Mouse (Mus musculus): ENCODE measurements around the gene Prdm2. TPM values are rescaled to one million over a fixed set of nuclear protein-coding genes. Genes with fewer than 3 reads are reported as not detected.

Gene Prdm2
- polyA plus RNA-seq, 1 experiment from 2014 or later: 12.7 TPM

DNA sequence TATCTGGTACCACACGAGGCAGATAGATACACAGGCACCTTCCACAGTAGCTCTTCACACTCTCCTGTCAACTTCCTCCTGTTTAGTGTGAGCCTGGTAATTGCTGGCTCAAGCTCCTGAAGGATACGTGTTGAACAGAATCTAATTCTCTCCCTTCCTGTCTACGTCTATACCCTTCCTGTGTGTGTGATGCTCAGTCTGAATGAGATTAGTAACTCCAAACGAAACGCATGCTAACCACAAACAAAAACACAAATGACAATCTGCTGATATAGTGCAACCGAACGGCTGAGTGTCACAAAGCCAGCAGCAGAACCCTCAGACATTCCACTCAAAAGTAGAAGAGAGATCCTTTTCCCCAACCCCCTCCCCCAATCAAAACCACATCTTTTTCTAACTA is 69.2 kb downstream of the Prdm2 start:
- no peaks in the 10 kb centered on the region for H3K9me3 ChIP-seq
- no peak overlapping the region for H3K9ac ChIP-seq
- peaks cover 22% of the 10 kb centered on the region for H3K4me1 ChIP-seq (replicated peaks)
- no peak overlapping the region for H3K4me2 ChIP-seq
- H3K4me3 ChIP-seq: no peak overlapping the region
- H3K36me3 ChIP-seq: peaks cover 21% of the 10 kb centered on the region
- H3K27me3 ChIP-seq: no peaks in the 10 kb centered on the region
- H3K27ac ChIP-seq (replicated peaks): no peak overlapping the region
- WGBS: 59% methylated on average over 7 of the region's 7 CpGs
- no peak for ATAC-seq (ENCODE audit: low FRiP score, low read depth)

DNA sequence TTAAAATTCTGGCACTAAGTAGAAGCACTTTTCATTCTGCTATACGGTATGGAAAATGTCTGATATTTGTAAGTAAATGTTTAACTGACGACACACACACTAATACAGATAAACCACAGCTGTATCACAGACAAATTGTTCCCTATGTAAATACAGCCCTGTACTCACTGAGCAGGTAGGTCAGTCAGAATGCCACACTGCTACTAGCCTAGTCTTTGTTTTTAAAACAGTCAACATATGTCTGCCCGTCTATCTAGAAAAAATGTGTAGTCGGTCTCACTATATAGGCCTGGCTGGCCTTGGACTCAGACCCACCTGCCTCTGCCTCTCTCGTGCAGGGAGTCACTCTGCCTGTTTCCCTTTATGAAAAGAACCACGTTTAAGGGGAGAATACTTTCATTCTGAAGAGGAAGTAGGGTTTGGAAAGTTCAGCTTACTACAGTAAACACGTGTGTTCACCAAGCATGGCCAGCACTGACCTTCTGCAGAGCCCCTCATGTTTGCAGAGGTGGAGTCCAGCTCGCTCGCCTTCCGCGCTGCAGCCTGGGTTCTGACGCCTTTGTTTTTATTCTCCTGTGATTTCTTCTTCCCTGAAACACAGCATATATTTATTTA is 71.0 kb downstream of the Prdm2 start:
- WGBS: 83% methylated on average over 12 of the region's 12 CpGs
- ATAC-seq (ENCODE audit: low FRiP score, low read depth): no peak
- H3K4me3 ChIP-seq: no peak overlapping the region

DNA sequence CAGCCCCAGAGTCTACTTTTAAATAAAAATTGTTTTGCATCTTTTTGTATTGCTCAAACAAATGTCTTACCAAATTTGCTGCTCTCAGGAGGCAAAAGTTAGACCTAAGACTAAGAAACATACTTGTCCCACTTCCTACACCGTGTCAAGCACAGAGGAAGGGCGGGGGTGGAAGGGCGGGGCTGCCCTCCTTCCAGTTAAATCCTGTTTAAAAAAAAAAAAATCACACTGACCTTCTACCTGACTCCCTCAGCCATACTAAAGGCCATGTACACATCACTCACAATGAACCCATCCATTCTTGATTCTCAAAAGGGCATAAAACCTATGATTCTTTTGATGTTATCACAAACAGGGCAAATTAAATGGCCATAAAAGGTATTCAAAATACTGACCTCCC is 71.9 kb downstream of the Prdm2 start:
- ATAC-seq (ENCODE audit: low FRiP score, low read depth): no peak
- Histone ChIP-seq H3K4me2 (no peak overlapping the region), H3K4me3 (no peak overlapping the region), H3K36me3 (peaks cover 29% of the 10 kb centered on the region), H3K4me1 (replicated peaks) (peaks cover 14% of the 10 kb centered on the region), H3K9ac (no peak overlapping the region), H3K27me3 (no peaks in the 10 kb centered on the region), H3K9me3 (no peaks in the 10 kb centered on the region), H3K27ac (replicated peaks) (no peak overlapping the region)
- 93% methylated on average over 3 of the region's 3 CpGs for WGBS

More for the DNA sequence above, 71.0 kb downstream of the Prdm2 start:
- Histone ChIP-seq H3K36me3 (peaks cover 25% of the 10 kb centered on the region), H3K27ac (replicated peaks) (no peak overlapping the region), H3K4me1 (replicated peaks) (peaks cover 19% of the 10 kb centered on the region), H3K9me3 (no peaks in the 10 kb centered on the region), H3K4me2 (no peak overlapping the region), H3K27me3 (no peaks in the 10 kb centered on the region), H3K9ac (no peak overlapping the region)

DNA sequence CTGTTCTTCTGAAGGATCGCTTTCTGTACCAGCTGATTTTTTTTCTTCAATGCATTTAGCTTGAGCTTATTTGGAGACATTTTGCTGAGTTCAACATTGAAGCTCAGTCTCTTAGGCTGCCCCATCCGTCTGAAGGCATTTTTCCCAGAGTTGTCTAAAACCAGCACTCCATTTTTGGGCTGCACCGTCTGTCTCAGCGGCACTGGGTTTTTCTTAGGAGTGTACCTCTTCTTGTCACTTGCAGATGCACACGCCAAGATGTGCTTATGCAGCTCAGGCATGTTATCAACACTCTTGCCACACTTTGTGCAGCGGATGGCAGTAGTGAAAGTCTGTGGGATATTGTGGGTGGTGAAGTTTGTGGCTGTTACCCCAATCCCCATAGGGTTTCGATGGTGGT is 80.4 kb downstream of the Prdm2 start:
- H3K27ac ChIP-seq (replicated peaks): no peak overlapping the region
- no peaks in the 10 kb centered on the region for H3K27me3 ChIP-seq
- no peak overlapping the region for H3K4me2 ChIP-seq
- H3K4me3 ChIP-seq: no peak overlapping the region
- no peak overlapping the region for H3K9ac ChIP-seq
- H3K9me3 ChIP-seq: no peaks in the 10 kb centered on the region
- 96% methylated on average over 7 of the region's 7 CpGs for WGBS
- H3K36me3 ChIP-seq: peaks cover 69% of the 10 kb centered on the region
- no peaks in the 10 kb centered on the region for H3K4me1 ChIP-seq (replicated peaks)
- ATAC-seq (ENCODE audit: low FRiP score, low read depth): no peak

- H3K27ac ChIP-seq (replicated peaks): no peak overlapping the region
- H3K27me3 ChIP-seq: no peaks in the 10 kb centered on the region
- peaks cover 56% of the 10 kb centered on the region for H3K36me3 ChIP-seq
- H3K4me3 ChIP-seq: no peak overlapping the region
- no peak for ATAC-seq (ENCODE audit: low FRiP score, low read depth)
- no peaks in the 10 kb centered on the region for H3K4me1 ChIP-seq (replicated peaks)
- no peak overlapping the region for H3K4me2 ChIP-seq
- 90% methylated on average over 5 of the region's 5 CpGs for WGBS
- no peak overlapping the region for H3K9ac ChIP-seq
- no peaks in the 10 kb centered on the region for H3K9me3 ChIP-seq
These were observed 82.4 kb downstream of the Prdm2 start for GRCm38 (mm10) chr4:143130441-143130840.

- Histone ChIP-seq H3K4me3 (no peak overlapping the region), H3K36me3 (peaks cover 44% of the 10 kb centered on the region), H3K4me1 (replicated peaks) (peaks cover 1% of the 10 kb centered on the region; the same call in 1 of the 2 replicates), H3K27me3 (no peaks in the 10 kb centered on the region), H3K9me3 (no peaks in the 10 kb centered on the region), H3K27ac (replicated peaks) (no peak overlapping the region), H3K4me2 (no peak overlapping the region), H3K9ac (no peak overlapping the region)
- WGBS: 88% methylated on average over 4 of the region's 4 CpGs
- ATAC-seq (ENCODE audit: low FRiP score, low read depth): no peak
These were observed 83.5 kb downstream of the Prdm2 start for GRCm38 (mm10) chr4:143129261-143129760.

DNA sequence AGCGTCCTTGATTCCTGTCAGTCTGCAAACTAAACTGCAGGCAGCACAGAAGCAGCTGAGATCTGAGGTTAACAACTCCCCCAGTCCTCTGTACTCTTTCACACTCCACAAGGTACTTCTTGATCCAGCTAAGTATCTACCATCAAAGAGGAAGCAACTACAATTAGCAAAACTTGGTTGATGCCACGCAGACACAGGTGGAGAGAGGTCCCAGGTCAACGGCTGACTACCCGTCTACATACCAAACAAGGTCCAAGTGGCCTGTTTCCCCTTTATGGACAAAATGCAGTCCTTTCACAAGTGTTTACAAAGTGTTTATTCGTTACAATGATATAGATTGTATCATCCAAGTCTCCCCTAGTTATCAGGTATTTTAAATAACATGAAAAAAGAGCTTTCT is 85.6 kb downstream of the Prdm2 start:
- H3K9ac ChIP-seq: no peak overlapping the region
- H3K4me2 ChIP-seq: no peak overlapping the region
- H3K27ac ChIP-seq (replicated peaks): no peak overlapping the region
- peaks cover 23% of the 10 kb centered on the region for H3K36me3 ChIP-seq
- ATAC-seq (ENCODE audit: low FRiP score, low read depth): no peak
- H3K9me3 ChIP-seq: no peaks in the 10 kb centered on the region
- WGBS: 95% methylated on average over 5 of the region's 5 CpGs
- H3K4me3 ChIP-seq: no peak overlapping the region
- H3K4me1 ChIP-seq (replicated peaks): peaks cover 9% of the 10 kb centered on the region; the same call in 1 of the 2 replicates
- H3K27me3 ChIP-seq: no peaks in the 10 kb centered on the region

- peaks cover 16% of the 10 kb centered on the region; the same call in 1 of the 2 replicates for H3K36me3 ChIP-seq
- no peak for ATAC-seq (ENCODE audit: low FRiP score, low read depth)
These were observed 86.3 kb downstream of the Prdm2 start for GRCm38 (mm10) chr4:143126476-143126875.

GRCm38 (mm10) chr4:143125290-143125689 is 87.5 kb downstream of the Prdm2 start:
- Histone ChIP-seq H3K4me2 (no peak overlapping the region), H3K27ac (replicated peaks) (no peak overlapping the region), H3K9me3 (no peaks in the 10 kb centered on the region), H3K36me3 (peaks cover 7% of the 10 kb centered on the region; the same call in 1 of the 2 replicates), H3K4me3 (no peak overlapping the region), H3K4me1 (replicated peaks) (peaks cover 9% of the 10 kb centered on the region), H3K27me3 (no peaks in the 10 kb centered on the region), H3K9ac (no peak overlapping the region)
- no peak; the same call in 1 of the 2 replicates for ATAC-seq (ENCODE audit: low FRiP score, low read depth)
- WGBS: 78% methylated on average over 6 of the region's 6 CpGs

More at GRCm38 (mm10) chr4:143126476-143126875, 86.3 kb downstream of the Prdm2 start:
- 92% methylated on average over 14 of the region's 14 CpGs for WGBS
- Histone ChIP-seq H3K9me3 (no peaks in the 10 kb centered on the region), H3K27ac (replicated peaks) (no peak overlapping the region), H3K27me3 (no peaks in the 10 kb centered on the region), H3K9ac (no peak overlapping the region), H3K4me3 (no peak overlapping the region), H3K4me2 (no peak overlapping the region), H3K4me1 (replicated peaks) (peaks cover 9% of the 10 kb centered on the region; the same call in 1 of the 2 replicates)

DNA sequence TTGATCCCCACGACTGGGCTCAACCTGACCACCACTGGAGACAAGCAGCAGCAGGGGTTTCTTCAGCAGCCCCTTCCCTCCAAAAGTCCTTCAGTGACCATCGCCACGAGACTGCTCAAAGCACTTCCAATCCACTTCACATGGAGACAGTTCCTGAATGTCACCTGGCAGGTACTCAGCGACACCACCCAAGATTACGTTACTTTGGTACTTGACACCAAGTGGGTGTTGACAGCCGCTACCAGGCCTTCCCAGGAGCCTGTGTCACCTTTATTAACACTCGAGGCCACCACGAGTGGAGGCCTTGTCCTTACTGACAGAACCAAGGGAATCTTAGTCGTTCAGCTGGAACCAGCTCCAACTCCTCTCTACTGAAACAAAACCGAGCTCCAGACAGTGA is 89.8 kb downstream of the Prdm2 start:
- Histone ChIP-seq H3K9ac (no peak overlapping the region), H3K4me3 (no peak overlapping the region), H3K4me1 (replicated peaks) (peaks cover 30% of the 10 kb centered on the region), H3K36me3 (no peaks in the 10 kb centered on the region), H3K4me2 (no peak overlapping the region), H3K9me3 (no peaks in the 10 kb centered on the region), H3K27ac (replicated peaks) (no peak overlapping the region), H3K27me3 (no peaks in the 10 kb centered on the region)
- no peak for ATAC-seq (ENCODE audit: low FRiP score, low read depth)
- 85% methylated on average over 10 of the region's 10 CpGs for WGBS

- H3K9ac ChIP-seq: no peak overlapping the region
- no peak overlapping the region for H3K4me2 ChIP-seq
- 89% methylated on average over 3 of the region's 3 CpGs for WGBS
- no peaks in the 10 kb centered on the region for H3K36me3 ChIP-seq
- H3K27me3 ChIP-seq: no peaks in the 10 kb centered on the region
- H3K27ac ChIP-seq (replicated peaks): no peak overlapping the region
- H3K4me1 ChIP-seq (replicated peaks): peaks cover 31% of the 10 kb centered on the region
- no peak for ATAC-seq (ENCODE audit: low FRiP score, low read depth)
- H3K9me3 ChIP-seq: no peaks in the 10 kb centered on the region
- no peak overlapping the region for H3K4me3 ChIP-seq
These were observed 91.6 kb downstream of the Prdm2 start for GRCm38 (mm10) chr4:143121174-143121573.

- Histone ChIP-seq H3K27me3 (no peaks in the 10 kb centered on the region), H3K36me3 (no peaks in the 10 kb centered on the region), H3K4me2 (no peak overlapping the region), H3K4me1 (replicated peaks) (peaks cover 39% of the 10 kb centered on the region), H3K9ac (no peak overlapping the region), H3K9me3 (no peaks in the 10 kb centered on the region), H3K4me3 (no peak overlapping the region), H3K27ac (replicated peaks) (no peak overlapping the region)
- peak; percentile 46; the same call in 1 of the 2 replicates for ATAC-seq (ENCODE audit: low FRiP score, low read depth)
- WGBS: 75% methylated on average over 8 of the region's 8 CpGs
These were observed 92.8 kb downstream of the Prdm2 start for GRCm38 (mm10) chr4:143120008-143120407.

Data from hindbrain, embryonic 15.5 days (tissue).